Mouse (Mus musculus): ENCODE data around the gene Tspan12.

GRCm38 (mm10) chr6:21861316-21861715 is 9.0 kb upstream of the Tspan12 start:
- TF ChIP-seq POLR2A (IDR thresholded peaks at IDR 0.05; ENCODE audit: control insufficient read depth, extremely low read depth, insufficient read depth, low read length, poor library complexity) (no peak), CTCF (IDR thresholded peaks at IDR 0.05; ENCODE audit: borderline replicate concordance, control insufficient read depth, extremely low read depth, insufficient read depth, low read length, poor library complexity) (no peak)
